Mouse (Mus musculus): Measurements from ENCODE around the gene Smlr1. TPM values are rescaled to one million over a fixed set of nuclear protein-coding genes. Genes with fewer than 3 reads are reported as not detected.
A peak's percentile ranks its signal among the peaks of the same experiment; 100 is the strongest.

The Smlr1 gene
- total RNA-seq (2021) = not detected
- long read RNA-seq, experiment 1 = 0 reads
- long read RNA-seq, experiment 2 = 0 reads

GRCm38 (mm10) chr10:25535891-25536331, at the start of gene Smlr1:
Gene Smlr1, minus strand, starts transcription at chr10:25536267.
- intact Hi-C loops (cut with DNase I; ENCODE audit: low total_unique reads) = no loop called here

GRCm38 (mm10) chr10:25584899-25585298, 48.8 kb upstream of the Smlr1 start:
- DNase-seq = peak; percentile 56
- intact Hi-C loops (cut with DNase I; ENCODE audit: low total_unique reads) = no loop called here

More at GRCm38 (mm10) chr10:25535891-25536331, at the start of gene Smlr1:
- DNase-seq = no peak

GRCm38 (mm10) chr10:25580066-25580465, 44.0 kb upstream of the Smlr1 start:
- DNase-seq = no peak
- intact Hi-C loops (cut with DNase I; ENCODE audit: low total_unique reads) = no loop called here

- no peak for DNase-seq
- intact Hi-C loops (cut with DNase I; ENCODE audit: low total_unique reads) = no loop called here
Measured at GRCm38 (mm10) chr10:25571319-25572240, 35.5 kb upstream of the Smlr1 start.

GRCm38 (mm10) chr10:25552936-25553335, 16.9 kb upstream of the Smlr1 start:
- no peak for DNase-seq
- intact Hi-C loops (cut with DNase I; ENCODE audit: low total_unique reads) = no loop called here

- intact Hi-C loops (cut with DNase I; ENCODE audit: low total_unique reads) = no loop called here
- no peak for DNase-seq
Measured at GRCm38 (mm10) chr10:25541097-25541496, 5.0 kb upstream of the Smlr1 start.

- intact Hi-C loops (cut with DNase I; ENCODE audit: low total_unique reads) = no loop called here
- DNase-seq = no peak
Measured at GRCm38 (mm10) chr10:25539771-25540168, 3.7 kb upstream of the Smlr1 start.

GRCm38 (mm10) chr10:25539146-25539770, 3.2 kb upstream of the Smlr1 start:
- peak; percentile 29 for DNase-seq
- intact Hi-C loops (cut with DNase I; ENCODE audit: low total_unique reads) = no loop called here

GRCm38 (mm10) chr10:25538738-25539137, 2.7 kb upstream of the Smlr1 start:
- intact Hi-C loops (cut with DNase I; ENCODE audit: low total_unique reads) = no loop called here
- no peak for DNase-seq

- intact Hi-C loops (cut with DNase I; ENCODE audit: low total_unique reads) = no loop called here
- no peak for DNase-seq
Measured at GRCm38 (mm10) chr10:25536621-25537020, 554 bp upstream of the Smlr1 start.

GRCm38 (mm10) chr10:25534467-25534866, 1.6 kb downstream of the Smlr1 start:
- intact Hi-C loops (cut with DNase I; ENCODE audit: low total_unique reads) = no loop called here
- no peak for DNase-seq

GRCm38 (mm10) chr10:25533513-25534246, 2.4 kb downstream of the Smlr1 start:
- no peak for DNase-seq
- intact Hi-C loops (cut with DNase I; ENCODE audit: low total_unique reads) = no loop called here

- intact Hi-C loops (cut with DNase I; ENCODE audit: low total_unique reads) = no loop called here
- no peak for DNase-seq
Measured at GRCm38 (mm10) chr10:25533105-25533504, 3.0 kb downstream of the Smlr1 start.

- no peak for DNase-seq
- intact Hi-C loops (cut with DNase I; ENCODE audit: low total_unique reads) = no loop called here
Measured at GRCm38 (mm10) chr10:25531335-25531734, 4.7 kb downstream of the Smlr1 start.

GRCm38 (mm10) chr10:25527126-25527525, 8.9 kb downstream of the Smlr1 start:
- peak; percentile 48 for DNase-seq
- intact Hi-C loops (cut with DNase I; ENCODE audit: low total_unique reads) = no loop called here

- peak; percentile 26 for DNase-seq
- intact Hi-C loops (cut with DNase I; ENCODE audit: low total_unique reads) = no loop called here
Measured at GRCm38 (mm10) chr10:25526622-25527021, 9.4 kb downstream of the Smlr1 start.

GRCm38 (mm10) chr10:25526156-25526555, 9.9 kb downstream of the Smlr1 start:
- intact Hi-C loops (cut with DNase I; ENCODE audit: low total_unique reads) = no loop called here
- no peak for DNase-seq

GRCm38 (mm10) chr10:25523727-25524126, 12.3 kb downstream of the Smlr1 start:
- no peak for DNase-seq
- intact Hi-C loops (cut with DNase I; ENCODE audit: low total_unique reads) = no loop called here

GRCm38 (mm10) chr10:25520428-25520827, 15.6 kb downstream of the Smlr1 start:
- no peak for DNase-seq
- intact Hi-C loops (cut with DNase I; ENCODE audit: low total_unique reads) = no loop called here

- intact Hi-C loops (cut with DNase I; ENCODE audit: low total_unique reads) = no loop called here
Measured at GRCm38 (mm10) chr10:25519954-25520353, 16.1 kb downstream of the Smlr1 start.

More at GRCm38 (mm10) chr10:25519954-25520353, 16.1 kb downstream of the Smlr1 start:
- no peak for DNase-seq
